Mouse (Mus musculus): ENCODE data around the gene Itga9. TPM values are rescaled to one million over a fixed set of nuclear protein-coding genes. Genes with fewer than 3 reads are reported as not detected.

Itga9 gene
- total RNA-seq, 4 experiments from 2014 or later: 4.7 to 5.8 (median 5.1) TPM

GRCm38 (mm10) chr9:118722789-118723325 lies 116.4 kb downstream of the Itga9 start:
- DNase-seq (ENCODE audit: low spot score in 2 of 2): no peak

GRCm38 (mm10) chr9:118725128-118725527 lies 118.6 kb downstream of the Itga9 start:
- no peak for DNase-seq (ENCODE audit: low spot score in 2 of 2)

- DNase-seq (ENCODE audit: low spot score in 2 of 2): no peak
These were observed 120.1 kb downstream of the Itga9 start for GRCm38 (mm10) chr9:118726550-118726949.

- DNase-seq (ENCODE audit: low spot score in 2 of 2): no peak
These were observed 121.8 kb downstream of the Itga9 start for GRCm38 (mm10) chr9:118728296-118728695.

- DNase-seq (ENCODE audit: low spot score in 2 of 2): no peak
These were observed 122.5 kb downstream of the Itga9 start for GRCm38 (mm10) chr9:118728987-118729386.

GRCm38 (mm10) chr9:118730172-118730571 lies 123.7 kb downstream of the Itga9 start:
- DNase-seq (ENCODE audit: low spot score in 2 of 2): no peak

GRCm38 (mm10) chr9:118730871-118731390 lies 124.4 kb downstream of the Itga9 start:
- DNase-seq (ENCODE audit: low spot score in 2 of 2): no peak

- no peak for DNase-seq (ENCODE audit: low spot score in 2 of 2)
These were observed 125.2 kb downstream of the Itga9 start for GRCm38 (mm10) chr9:118731650-118732049.

GRCm38 (mm10) chr9:118733601-118734000 lies 127.1 kb downstream of the Itga9 start:
- no peak for DNase-seq (ENCODE audit: low spot score in 2 of 2)

- no peak for DNase-seq (ENCODE audit: low spot score in 2 of 2)
These were observed 130.6 kb downstream of the Itga9 start for GRCm38 (mm10) chr9:118737124-118737523.

GRCm38 (mm10) chr9:118737601-118738137 lies 131.2 kb downstream of the Itga9 start:
- DNase-seq (ENCODE audit: low spot score in 2 of 2): peak in 1 of 2 experiments; percentile 21

- no peak for DNase-seq (ENCODE audit: low spot score in 2 of 2)
These were observed 131.8 kb downstream of the Itga9 start for GRCm38 (mm10) chr9:118738311-118738710.

- DNase-seq (ENCODE audit: low spot score in 2 of 2): no peak
These were observed 132.6 kb downstream of the Itga9 start for GRCm38 (mm10) chr9:118739071-118739470.

GRCm38 (mm10) chr9:118739659-118740058 lies 133.2 kb downstream of the Itga9 start:
- DNase-seq (ENCODE audit: low spot score in 2 of 2): no peak

GRCm38 (mm10) chr9:118741268-118741667 lies 134.8 kb downstream of the Itga9 start:
- no peak for DNase-seq (ENCODE audit: low spot score in 2 of 2)

- no peak for DNase-seq (ENCODE audit: low spot score in 2 of 2)
These were observed 143.0 kb downstream of the Itga9 start for GRCm38 (mm10) chr9:118749335-118749949.

GRCm38 (mm10) chr9:118750828-118751227 lies 144.3 kb downstream of the Itga9 start:
- DNase-seq (ENCODE audit: low spot score in 2 of 2): no peak

GRCm38 (mm10) chr9:118752376-118752775 lies 145.9 kb downstream of the Itga9 start:
- no peak for DNase-seq (ENCODE audit: low spot score in 2 of 2)

GRCm38 (mm10) chr9:118759462-118759861 lies 153.0 kb downstream of the Itga9 start:
- no peak for DNase-seq (ENCODE audit: low spot score in 2 of 2)

GRCm38 (mm10) chr9:118761953-118762590 lies 155.6 kb downstream of the Itga9 start:
- no peak for DNase-seq (ENCODE audit: low spot score in 2 of 2)

- peak; percentile 21 to 38 for DNase-seq (ENCODE audit: low spot score in 2 of 2)
These were observed 156.3 kb downstream of the Itga9 start for GRCm38 (mm10) chr9:118762759-118763158.

- DNase-seq (ENCODE audit: low spot score in 2 of 2): no peak
These were observed 156.7 kb downstream of the Itga9 start for GRCm38 (mm10) chr9:118763203-118763602.

All from layer of hippocampus, adult 8-10 months (tissue).